Comparison of ENCODE assay signal across 10 mouse cellular contexts in genomic region chr1:131829279-131829678, GRCm38 (mm10). TPM values are rescaled to one million over a fixed set of nuclear protein-coding genes. Genes with fewer than 3 reads are reported as not detected.
A peak's percentile ranks its signal among the peaks of the same experiment; 100 is the strongest.
DNase-seq lines count a peak whose midpoint lies in the region; ATAC-seq and TF ChIP-seq lines count a peak whose summit lies in the region.
"Had no signal": no experiment of that assay in that cellular context is flagged by ENCODE, and none has a peak within 500 bp of the region (broad histone marks: within the 10 kb centered on the region; RNA-seq: fewer than 3 reads in every experiment).

No protein-coding gene starts in this region.

- H3K9ac ChIP-seq in embryonic facial prominence, embryonic 11.5 days (replicated peaks; ENCODE audit: low read length): no peak overlapping the region
- H3K9ac ChIP-seq in hindbrain, embryonic 11.5 days (ENCODE audit: low read depth, low read length): no peak overlapping the region
- H3K9ac ChIP-seq in midbrain, embryonic 14.5 days (replicated peaks; ENCODE audit: low read length): peak overlapping the region; percentile 13; the same call in 1 of the 2 replicates

- H3K27ac ChIP-seq in embryonic facial prominence, embryonic 11.5 days (replicated peaks; ENCODE audit: low read depth, low read length): no peak overlapping the region
- no peak overlapping the region for H3K27ac ChIP-seq in hindbrain, embryonic 11.5 days (ENCODE audit: low read depth, low read length)
- H3K27ac ChIP-seq in midbrain, embryonic 14.5 days (replicated peaks; ENCODE audit: low read depth, low read length): no peak overlapping the region

- no peaks in the 10 kb centered on the region for H3K27me3 ChIP-seq in embryonic facial prominence, embryonic 11.5 days (ENCODE audit: control insufficient read depth, insufficient read depth, low read length)
- H3K27me3 ChIP-seq in hindbrain, embryonic 11.5 days (ENCODE audit: control insufficient read depth, insufficient read depth, low read length): no peaks in the 10 kb centered on the region
- H3K27me3 ChIP-seq in midbrain, embryonic 14.5 days (ENCODE audit: control insufficient read depth, insufficient read depth, low read length): no peaks in the 10 kb centered on the region

- peak overlapping the region; percentile 38 for H3K4me3 ChIP-seq in lung, adult 2 months (replicated peaks; ENCODE audit: extremely low read depth, low read depth, low read length)
- no peak overlapping the region; the same call in 1 of the 2 replicates for H3K4me3 ChIP-seq in embryonic facial prominence, embryonic 11.5 days (ENCODE audit: low read depth, low read length)
- H3K4me3 ChIP-seq in hindbrain, embryonic 11.5 days (ENCODE audit: low read depth, low read length): 0 out of 2 replicates have a peak overlapping the region, but pooled peaks have one; percentile 49
- peak overlapping the region; percentile 87 for H3K4me3 ChIP-seq in midbrain, embryonic 14.5 days (replicated peaks; ENCODE audit: low read depth, low read length)

- ATAC-seq in embryonic facial prominence, embryonic 11.5 days (replicated peaks; ENCODE audit: insufficient number of reproducible peaks, low FRiP score, low TSS enrichment, low read depth): no peak
- no peak for ATAC-seq in hindbrain, embryonic 11.5 days (ENCODE audit: low FRiP score)
- ATAC-seq in midbrain, embryonic 14.5 days (ENCODE audit: low FRiP score, low TSS enrichment): no peak

- TF ChIP-seq CTCF in lung, adult 2 months (IDR thresholded peaks at IDR 0.05; ENCODE audit: insufficient read depth, low read length): no peak

- peaks cover 12% of the 10 kb centered on the region for H3K4me1 ChIP-seq in lung, adult 2 months (ENCODE audit: control insufficient read depth, insufficient read depth, low read length)
- H3K4me1 ChIP-seq in embryonic facial prominence, embryonic 11.5 days (ENCODE audit: control insufficient read depth, insufficient read depth, low read length): no peaks in the 10 kb centered on the region
- H3K4me1 ChIP-seq in hindbrain, embryonic 11.5 days (replicated peaks; ENCODE audit: control insufficient read depth, insufficient read depth, low read length): 0 out of 2 replicates have a peak, but pooled peaks cover 3% of the 10 kb centered on the region
- H3K4me1 ChIP-seq in midbrain, embryonic 14.5 days (ENCODE audit: control insufficient read depth, insufficient read depth, low read length): peaks cover 25% of the 10 kb centered on the region; the same call in 1 of the 2 replicates

- peak overlapping the region; percentile 80 for H3K4me2 ChIP-seq in embryonic facial prominence, embryonic 11.5 days (ENCODE audit: low read depth, low read length)
- peak overlapping the region; percentile 6 for H3K4me2 ChIP-seq in hindbrain, embryonic 11.5 days (replicated peaks; ENCODE audit: low read depth, low read length)
- H3K4me2 ChIP-seq in midbrain, embryonic 14.5 days (ENCODE audit: low read length): peak overlapping the region; percentile 86

- H3K36me3 ChIP-seq in embryonic facial prominence, embryonic 11.5 days (replicated peaks; ENCODE audit: control insufficient read depth, insufficient read depth, low read depth, low read length): no peaks in the 10 kb centered on the region
- H3K36me3 ChIP-seq in hindbrain, embryonic 11.5 days (ENCODE audit: control insufficient read depth, insufficient read depth, low read length): no peaks in the 10 kb centered on the region
- peaks cover 8% of the 10 kb centered on the region; the same call in 1 of the 2 replicates for H3K36me3 ChIP-seq in midbrain, embryonic 14.5 days (ENCODE audit: control insufficient read depth, insufficient read depth, low read length)

- no peaks in the 10 kb centered on the region for H3K9me3 ChIP-seq in embryonic facial prominence, embryonic 11.5 days (replicated peaks; ENCODE audit: control insufficient read depth, low read length)
- no peaks in the 10 kb centered on the region for H3K9me3 ChIP-seq in hindbrain, embryonic 11.5 days (ENCODE audit: control insufficient read depth, low read length)
- no peaks in the 10 kb centered on the region for H3K9me3 ChIP-seq in midbrain, embryonic 14.5 days (ENCODE audit: control insufficient read depth, low read length)

- no peak for TF ChIP-seq POLR2A in lung, adult 2 months (IDR thresholded peaks at IDR 0.05; ENCODE audit: borderline replicate concordance, extremely low read depth, low read depth, low read length)

- 47% methylated on average over 5 of the region's 5 CpGs for WGBS in lung, adult 2 months
- 41% methylated on average over 5 of the region's 5 CpGs for WGBS in embryonic facial prominence, embryonic 11.5 days
- 50% methylated on average over 5 of the region's 5 CpGs for WGBS in hindbrain, embryonic 11.5 days
- WGBS in midbrain, embryonic 14.5 days: 43% methylated on average over 5 of the region's 5 CpGs

- no peak for DNase-seq in lung, adult 2 months
- DNase-seq in lung, postnatal 10 days: no peak
- DNase-seq in embryonic facial prominence, embryonic 11.5 days (ENCODE audit: low spot score): no peak
- no peak for DNase-seq in hindbrain, embryonic 11.5 days (ENCODE audit: low spot score)
- no peak for DNase-seq in midbrain, embryonic 14.5 days
- no peak for DNase-seq in right cerebral cortex, postnatal 14 days
- DNase-seq in left cerebral cortex, postnatal 25 days (ENCODE audit: low spot score in 2 of 2): no peak
- DNase-seq in spleen, postnatal 14 days (ENCODE audit: low spot score in 2 of 2): no peak
- DNase-seq: layer of hippocampus, adult 9-11 months; thymus, adult 2 months had no signal

- intact Hi-C loops in left cerebral cortex, postnatal 25 days (cut with DNase I): loop anchor here (5.0 kb wide), 1 partner anchor 57 kb away; no protein-coding TSS in a partner anchor

RNA-seq across cellular contexts. Expression of gene Slc41a1, which starts 2.0 kb away (rescaled TPM):
- 48.5 and 61.2 TPM in 2 replicates for polyA plus RNA-seq in lung, adult 2 months (2012; rRNA removed)
- polyA plus RNA-seq in embryonic facial prominence, embryonic 11.5 days (2014; fragmentation: Nextera tagmentation; extraction: Ambion mirVana): 9.2 and 10.9 TPM in 2 replicates
- 8.0 and 8.2 TPM in 2 replicates for polyA plus RNA-seq in hindbrain, embryonic 11.5 days (2014; fragmentation: Nextera tagmentation; extraction: Ambion mirVana)
- 7.5 and 12.9 TPM in 2 replicates for polyA plus RNA-seq in midbrain, embryonic 14.5 days (2014; fragmentation: Nextera tagmentation; extraction: Ambion mirVana)
- 10 to 100 TPM; 46.4 to 51.0 TPM for total RNA-seq in left cerebral cortex, postnatal 25 days (2021)

RNA-seq across cellular contexts. Expression of gene Pm20d1, which starts 32.1 kb away (rescaled TPM):
- 1.8 and 2.6 TPM in 2 replicates for polyA plus RNA-seq in lung, adult 2 months (2012; rRNA removed)
- 1.0 and 1.1 TPM in 2 replicates for polyA plus RNA-seq in embryonic facial prominence, embryonic 11.5 days (2014; fragmentation: Nextera tagmentation; extraction: Ambion mirVana)
- polyA plus RNA-seq in hindbrain, embryonic 11.5 days (2014; fragmentation: Nextera tagmentation; extraction: Ambion mirVana): 0.43 and 1.5 TPM in 2 replicates
- polyA plus RNA-seq in midbrain, embryonic 14.5 days (2014; fragmentation: Nextera tagmentation; extraction: Ambion mirVana): 0.09 and 0.20 TPM in 2 replicates
- total RNA-seq in left cerebral cortex, postnatal 25 days (2021): 1 to 10 TPM; 1.9 to 2.1 TPM

RNA-seq across cellular contexts. Expression of gene Rab29, which starts 37.7 kb away (rescaled TPM):
- polyA plus RNA-seq in lung, adult 2 months (2012; rRNA removed): 22.2 and 31.5 TPM in 2 replicates
- 15.2 and 19.0 TPM in 2 replicates for polyA plus RNA-seq in embryonic facial prominence, embryonic 11.5 days (2014; fragmentation: Nextera tagmentation; extraction: Ambion mirVana)
- 13.2 and 14.5 TPM in 2 replicates for polyA plus RNA-seq in hindbrain, embryonic 11.5 days (2014; fragmentation: Nextera tagmentation; extraction: Ambion mirVana)
- 3.7 and 8.8 TPM in 2 replicates for polyA plus RNA-seq in midbrain, embryonic 14.5 days (2014; fragmentation: Nextera tagmentation; extraction: Ambion mirVana)
- 1 to 10 TPM; 5.1 to 7.6 TPM for total RNA-seq in left cerebral cortex, postnatal 25 days (2021)

Comparison
In these comparisons a context has a peak if more than half of its experiments do, and no peak if none do; other contexts are left out.
1. H3K4me2 ChIP-seq: peak in every context shown above with its lines; median percentile 86 in midbrain, embryonic 14.5 days; 80 in embryonic facial prominence, embryonic 11.5 days; 6 in hindbrain, embryonic 11.5 days.